Mouse (Mus musculus): ENCODE data around the gene Stil.

GRCm38 (mm10) chr4:115062540-115062874, 62.5 kb downstream of the Stil start:
- TF ChIP-seq ZNF384 (IDR thresholded peaks at IDR 0.05; ENCODE audit: low read depth, low read length) (no peak), HCFC1 (IDR thresholded peaks at IDR 0.05; ENCODE audit: borderline replicate concordance, insufficient read depth, low read length) (no peak), CHD2 (IDR thresholded peaks at IDR 0.05; ENCODE audit: low read depth, low read length) (no peak)
